Mouse (Mus musculus) heart, adult 2 months (tissue): ENCODE measurements at regions not wholly inside any gene's neighbourhood (a gene's known extent, or its start where the extent isn't known, plus 50 kb on each side); places are given as distances from the start of the nearest gene placed in this dataset.

Experiments
- DNase-seq, 2 experiments: peaks; one replicate each; pipeline ENCODE4 v3.0.0; 2021
- H3K27ac ChIP-seq: fragments of 200-600 bp; 2 replicates; pipeline ENCODE4 v1.8.1; 2022
- H3K27me3 ChIP-seq: fragments of 200-500 bp; 2 replicates; pipeline ENCODE4 v1.6.1; 2012; ENCODE audit warnings: mild to moderate bottlenecking, low read length, inconsistent platforms, mixed read lengths; ENCODE audit not compliant: control insufficient read depth, insufficient read depth
- H3K36me3 ChIP-seq: fragments of 200-500 bp; 2 replicates; pipeline ENCODE4 v1.6.1; 2012; ENCODE audit warnings: low read length, inconsistent platforms; ENCODE audit not compliant: control insufficient read depth, insufficient read depth
- H3K4me1 ChIP-seq: fragments of 200-500 bp; 2 replicates; pipeline ENCODE4 v1.6.1; 2011; ENCODE audit warnings: low read length; ENCODE audit not compliant: control insufficient read depth, insufficient read depth
- H3K4me3 ChIP-seq: fragments of 200-600 bp; 2 replicates; pipeline ENCODE4 v1.8.1; 2022
- H3K79me2 ChIP-seq: fragments of 200-500 bp; replicated peaks from 2 replicates; pipeline ENCODE4 v1.6.1; 2012; ENCODE audit warnings: mild to moderate bottlenecking, inconsistent platforms, low read length, moderate library complexity, mixed read lengths; ENCODE audit not compliant: control insufficient read depth, insufficient read depth
- H3K9ac ChIP-seq: fragments of 200-500 bp; 2 replicates; pipeline ENCODE4 v1.6.1; 2012; ENCODE audit warnings: low read depth, mild to moderate bottlenecking, control low read depth, inconsistent platforms, low read length, mixed read lengths
- CTCF ChIP-seq: fragments of 200-600 bp; IDR thresholded peaks from 2 replicates; pipeline ENCODE4 v1.8.1; 2022; ENCODE audit warnings: antibody characterized with exemption, mild to moderate bottlenecking, moderate library complexity
- EP300 ChIP-seq: fragments of 200-500 bp; IDR thresholded peaks from 2 replicates; pipeline ENCODE4 v1.6.1; 2011; ENCODE audit warnings: low read depth, low read length, control low read depth; ENCODE audit not compliant: insufficient read depth
- POLR2A ChIP-seq: fragments of 200-500 bp; IDR thresholded peaks from 2 replicates; pipeline ENCODE4 v1.6.1; 2011; ENCODE audit warnings: mild to moderate bottlenecking, low read depth, low read length, control low read depth; ENCODE audit not compliant: insufficient read depth
- WGBS: fragments of 180-500 bp; shearing (Covaris S2); methylation state at CpG from one replicate; pipeline ENCODE4 v1.1.7; 2018; 5-methylcytosine and 5-hydroxymethylcytosine counted together
- intact Hi-C: fragments of 180-260 bp; cut with DNase I; formaldehyde crosslinking; loops from one replicate; pipeline ENCODE4 v1.15.1; 2025

DNA sequence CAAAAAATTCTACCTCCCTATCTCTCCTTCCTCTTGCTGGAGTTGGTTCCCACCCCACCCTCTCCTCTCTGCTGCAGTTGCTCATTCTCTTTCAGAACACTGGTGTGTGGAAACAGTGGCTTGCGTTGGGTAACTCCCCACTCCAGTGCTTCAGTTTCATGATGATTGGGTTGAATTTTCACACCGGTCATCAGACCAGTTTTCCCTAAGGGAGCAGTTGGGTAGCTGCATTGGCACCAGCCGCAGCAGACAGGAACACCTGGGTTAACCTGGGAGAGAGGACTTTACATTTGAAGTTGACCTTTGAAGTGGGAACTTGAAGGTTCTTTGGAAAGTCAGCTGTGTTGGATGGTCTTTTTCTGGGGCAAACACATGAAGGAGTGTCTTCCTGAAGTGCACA, 126.7 kb upstream of the Ttc29 start:
- 96% methylated on average over 3 of the region's 3 CpGs for WGBS
- H3K4me3 ChIP-seq, result no peak overlapping the region
- no peaks in the 10 kb centered on the region for H3K4me1 ChIP-seq
- no peaks in the 10 kb centered on the region for H3K36me3 ChIP-seq
- H3K9ac ChIP-seq, result no peak overlapping the region
- no peak for DNase-seq
- TF ChIP-seq POLR2A (no peak), EP300 (no peak), CTCF (no peak)
- intact Hi-C loops, result no loop called here
- H3K27me3 ChIP-seq, result no peaks in the 10 kb centered on the region
- no peak overlapping the region for H3K27ac ChIP-seq
- no peaks in the 10 kb centered on the region for H3K79me2 ChIP-seq

DNA sequence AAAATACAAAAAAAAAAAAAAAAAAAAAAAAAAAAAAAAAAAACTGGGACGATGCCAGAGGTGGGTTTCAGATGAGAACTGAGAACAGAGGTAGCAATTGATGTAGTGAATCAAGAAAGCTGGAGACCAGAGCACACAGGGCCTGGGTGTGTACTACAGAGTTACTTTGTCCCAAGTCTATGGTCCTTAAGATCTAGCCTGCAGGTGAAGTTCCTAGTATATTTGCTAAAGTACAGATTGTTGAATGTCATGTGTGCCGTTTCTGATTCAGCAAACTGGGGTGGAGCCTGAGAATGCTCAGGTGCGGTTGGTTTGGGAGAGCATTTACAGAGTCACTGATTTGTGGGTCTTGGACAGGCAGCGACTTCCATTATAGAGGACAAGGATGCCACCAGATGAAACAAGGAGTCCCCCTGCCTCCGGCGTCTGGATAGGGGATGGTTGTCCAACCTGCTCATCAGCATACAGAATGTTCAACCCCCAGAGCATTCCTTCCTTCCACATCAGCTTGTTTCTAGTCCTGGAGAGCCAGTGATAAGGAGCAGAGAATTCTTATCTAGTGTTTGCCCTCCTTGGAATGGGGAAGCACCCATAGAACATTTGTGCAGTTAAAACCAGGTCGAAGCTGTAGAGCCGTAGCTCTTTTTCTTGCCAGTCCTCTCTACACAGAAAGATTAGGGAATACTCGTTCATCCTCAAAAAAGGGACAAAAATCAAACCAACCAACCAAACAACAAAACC, 122.5 kb upstream of the Ttc29 start:
- Histone ChIP-seq H3K27me3 (no peaks in the 10 kb centered on the region), H3K4me1 (no peaks in the 10 kb centered on the region), H3K36me3 (no peaks in the 10 kb centered on the region), H3K27ac (no peak overlapping the region), H3K9ac (no peak overlapping the region), H3K79me2 (no peaks in the 10 kb centered on the region), H3K4me3 (no peak overlapping the region)
- TF ChIP-seq POLR2A (no peak), CTCF (no peak), EP300 (no peak)
- DNase-seq, result no peak
- intact Hi-C loops, result no loop called here
- 67% methylated on average over 9 of the region's 9 CpGs for WGBS

DNA sequence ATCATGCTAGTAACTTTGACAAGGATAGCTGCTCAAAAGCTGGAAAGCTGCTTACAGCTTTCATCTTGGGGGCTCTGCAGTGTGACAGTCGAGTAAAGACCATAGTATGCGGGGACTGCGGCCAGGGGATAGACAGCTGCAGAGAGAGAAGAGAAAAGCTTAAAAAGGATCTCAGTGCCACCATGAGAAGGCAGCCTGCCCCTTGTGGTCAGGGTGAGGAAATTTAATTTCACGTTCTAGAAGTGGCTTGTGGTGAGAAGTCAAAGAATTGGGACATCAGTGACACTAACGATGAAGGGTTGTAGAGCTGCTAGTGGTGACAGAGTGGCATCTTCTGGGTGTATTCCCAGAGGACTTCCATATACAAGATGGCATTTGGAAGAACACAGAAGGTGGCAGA, 116.7 kb upstream of the Ttc29 start:
- no peak overlapping the region for H3K9ac ChIP-seq
- H3K27ac ChIP-seq, result no peak overlapping the region
- no peak overlapping the region for H3K4me3 ChIP-seq
- no peak for TF ChIP-seq EP300
- TF ChIP-seq CTCF, result peak; percentile 33
- no peaks in the 10 kb centered on the region for H3K79me2 ChIP-seq
- DNase-seq, result no peak
- H3K36me3 ChIP-seq, result no peaks in the 10 kb centered on the region
- intact Hi-C loops, result no loop called here
- H3K4me1 ChIP-seq, result no peaks in the 10 kb centered on the region
- WGBS, result 51% methylated on average over 5 of the region's 5 CpGs
- no peaks in the 10 kb centered on the region for H3K27me3 ChIP-seq

DNA sequence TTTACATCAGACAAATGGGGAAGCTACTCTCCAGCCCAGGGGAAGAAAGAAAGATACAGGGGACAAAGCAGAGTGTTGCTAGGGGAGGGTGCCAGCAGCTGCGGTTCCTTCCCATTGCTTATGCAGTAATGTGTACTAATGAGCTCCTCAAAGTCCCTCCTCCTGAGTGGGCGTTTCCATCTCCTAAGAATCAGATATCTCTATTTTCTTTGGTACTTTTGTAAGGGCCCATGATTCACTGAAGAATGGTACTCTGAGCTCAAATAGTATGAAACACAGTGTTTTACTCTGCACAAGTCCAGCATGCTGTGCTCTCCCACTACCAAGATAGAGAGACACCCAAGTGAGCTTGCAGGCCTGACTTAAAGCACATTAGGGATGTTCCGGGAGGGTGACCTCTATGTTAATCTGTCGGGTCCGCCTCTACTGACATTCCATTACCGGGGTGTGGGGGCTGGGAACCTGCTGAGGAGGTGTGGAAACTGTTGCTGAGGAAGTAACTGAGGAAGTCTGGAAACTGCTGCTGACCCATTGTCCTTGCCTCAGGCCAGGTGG, 114.8 kb upstream of the Ttc29 start:
- Histone ChIP-seq H3K4me1 (no peaks in the 10 kb centered on the region), H3K27me3 (no peaks in the 10 kb centered on the region), H3K79me2 (no peaks in the 10 kb centered on the region), H3K36me3 (no peaks in the 10 kb centered on the region), H3K4me3 (no peak overlapping the region), H3K27ac (no peak overlapping the region), H3K9ac (no peak overlapping the region)
- no peak for DNase-seq
- WGBS, result 49% methylated on average over 6 of the region's 6 CpGs
- intact Hi-C loops, result no loop called here
- TF ChIP-seq POLR2A (no peak), EP300 (no peak), CTCF (no peak)

DNA sequence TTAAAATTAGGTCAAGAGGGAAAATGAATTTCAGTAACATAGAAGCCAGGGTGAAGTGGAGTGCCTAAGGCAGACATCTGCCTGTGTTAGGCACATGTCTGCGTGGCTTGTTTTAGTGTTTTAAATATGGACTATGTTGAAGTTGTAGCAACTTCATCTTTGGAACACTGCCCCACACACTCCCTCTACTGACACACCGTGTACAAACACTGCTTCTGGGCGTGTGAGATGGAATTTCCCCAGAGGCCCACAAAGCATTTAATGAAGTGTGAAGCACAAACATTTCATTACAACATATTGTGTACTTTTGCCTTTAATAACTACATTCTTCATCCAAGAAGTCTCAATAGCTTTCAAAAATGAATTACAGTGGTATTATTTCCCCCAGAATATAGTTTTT, 114.0 kb upstream of the Ttc29 start:
- Histone ChIP-seq H3K79me2 (no peaks in the 10 kb centered on the region), H3K27me3 (no peaks in the 10 kb centered on the region), H3K4me3 (no peak overlapping the region), H3K9ac (no peak overlapping the region), H3K36me3 (no peaks in the 10 kb centered on the region), H3K27ac (no peak overlapping the region), H3K4me1 (no peaks in the 10 kb centered on the region)
- WGBS, result 71% methylated on average over 3 of the region's 3 CpGs
- TF ChIP-seq EP300 (no peak), CTCF (no peak), POLR2A (no peak)
- DNase-seq, result no peak
- intact Hi-C loops, result no loop called here

DNA sequence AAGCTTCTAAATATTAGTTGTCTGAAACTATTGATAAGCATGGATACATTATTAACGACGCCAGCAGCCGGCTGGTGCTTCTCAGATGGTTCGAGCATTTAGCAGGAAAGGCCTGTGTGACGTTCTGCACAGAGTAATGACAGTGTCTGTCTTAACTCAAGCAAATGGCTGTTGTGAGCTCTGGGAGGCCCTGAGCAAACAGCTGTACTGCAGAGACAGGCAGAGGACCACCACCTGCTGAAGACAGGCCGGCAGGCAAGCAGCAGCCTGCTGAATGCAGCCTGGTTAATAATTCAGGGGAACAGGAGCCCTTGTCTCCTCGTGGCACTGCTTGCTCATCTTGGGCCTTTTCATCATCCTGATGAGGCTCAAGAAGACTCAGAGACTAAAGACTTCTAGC, 105.8 kb upstream of the Ttc29 start:
- WGBS, result 60% methylated on average over 7 of the region's 7 CpGs
- Histone ChIP-seq H3K9ac (no peak overlapping the region), H3K27me3 (no peaks in the 10 kb centered on the region), H3K4me1 (no peaks in the 10 kb centered on the region), H3K4me3 (no peak overlapping the region), H3K27ac (no peak overlapping the region), H3K79me2 (no peaks in the 10 kb centered on the region), H3K36me3 (no peaks in the 10 kb centered on the region)
- intact Hi-C loops, result no loop called here
- TF ChIP-seq EP300 (no peak), POLR2A (no peak), CTCF (no peak)
- DNase-seq, result no peak
